Mouse (Mus musculus): Measurements from ENCODE around the gene Adgrf1. TPM values are rescaled to one million over a fixed set of nuclear protein-coding genes. Genes with fewer than 3 reads are reported as not detected.

The Adgrf1 gene
- polyA plus RNA-seq, 1 experiment from 2014 or later: not detected

GRCm38 (mm10) chr17:43245364-43245763 is 24.8 kb upstream of the Adgrf1 start:
- Histone ChIP-seq H3K36me3 (ENCODE audit: control insufficient read depth, insufficient read depth, low read length) (no peaks in the 10 kb centered on the region), H3K4me3 (ENCODE audit: low read length) (no peak overlapping the region), H3K9me3 (ENCODE audit: control insufficient read depth, low read length) (no peaks in the 10 kb centered on the region), H3K27me3 (replicated peaks; ENCODE audit: control insufficient read depth, insufficient read depth, low read length) (no peaks in the 10 kb centered on the region), H3K4me1 (ENCODE audit: control insufficient read depth, insufficient read depth, low read depth, low read length) (0 out of 2 replicates have a peak, but pooled peaks cover 3% of the 10 kb centered on the region), H3K27ac (ENCODE audit: low read depth, low read length) (no peak overlapping the region), H3K9ac (ENCODE audit: low read depth, low read length) (no peak overlapping the region), H3K4me2 (ENCODE audit: low read length) (no peak overlapping the region)
- ATAC-seq: no peak
- WGBS: 86% methylated on average over 6 of the region's 6 CpGs

- ATAC-seq: no peak
- 97% methylated on average over 3 of the region's 3 CpGs for WGBS
- H3K9me3 ChIP-seq (ENCODE audit: control insufficient read depth, low read length): no peaks in the 10 kb centered on the region
These were observed 22.9 kb upstream of the Adgrf1 start for GRCm38 (mm10) chr17:43247245-43247644.

GRCm38 (mm10) chr17:43249645-43250044 is 20.5 kb upstream of the Adgrf1 start:
- Histone ChIP-seq H3K9ac (ENCODE audit: low read depth, low read length) (no peak overlapping the region), H3K36me3 (ENCODE audit: control insufficient read depth, insufficient read depth, low read length) (no peaks in the 10 kb centered on the region), H3K4me2 (ENCODE audit: low read length) (no peak overlapping the region), H3K9me3 (ENCODE audit: control insufficient read depth, low read length) (no peaks in the 10 kb centered on the region), H3K4me3 (ENCODE audit: low read length) (no peak overlapping the region), H3K27me3 (replicated peaks; ENCODE audit: control insufficient read depth, insufficient read depth, low read length) (no peaks in the 10 kb centered on the region), H3K4me1 (ENCODE audit: control insufficient read depth, insufficient read depth, low read depth, low read length) (peaks cover 3% of the 10 kb centered on the region; the same call in 1 of the 2 replicates), H3K27ac (ENCODE audit: low read depth, low read length) (no peak overlapping the region)
- WGBS: 47% methylated on average over 3 of the region's 3 CpGs
- 0 out of 2 replicates have a peak, but pooled peaks have one; percentile 52 for ATAC-seq

More at GRCm38 (mm10) chr17:43247245-43247644, 22.9 kb upstream of the Adgrf1 start:
- Histone ChIP-seq H3K4me3 (ENCODE audit: low read length) (no peak overlapping the region), H3K27me3 (replicated peaks; ENCODE audit: control insufficient read depth, insufficient read depth, low read length) (no peaks in the 10 kb centered on the region), H3K4me1 (ENCODE audit: control insufficient read depth, insufficient read depth, low read depth, low read length) (peaks cover 3% of the 10 kb centered on the region; the same call in 1 of the 2 replicates), H3K9ac (ENCODE audit: low read depth, low read length) (no peak overlapping the region), H3K4me2 (ENCODE audit: low read length) (no peak overlapping the region), H3K27ac (ENCODE audit: low read depth, low read length) (no peak overlapping the region), H3K36me3 (ENCODE audit: control insufficient read depth, insufficient read depth, low read length) (no peaks in the 10 kb centered on the region)

- ATAC-seq: no peak; the same call in 1 of the 2 replicates
- H3K4me1 ChIP-seq (ENCODE audit: control insufficient read depth, insufficient read depth, low read depth, low read length): peaks cover 3% of the 10 kb centered on the region; the same call in 1 of the 2 replicates
- no peaks in the 10 kb centered on the region for H3K27me3 ChIP-seq (replicated peaks; ENCODE audit: control insufficient read depth, insufficient read depth, low read length)
- H3K4me3 ChIP-seq (ENCODE audit: low read length): no peak overlapping the region
- no peak overlapping the region for H3K4me2 ChIP-seq (ENCODE audit: low read length)
- no peaks in the 10 kb centered on the region for H3K9me3 ChIP-seq (ENCODE audit: control insufficient read depth, low read length)
- H3K9ac ChIP-seq (ENCODE audit: low read depth, low read length): no peak overlapping the region
- no peaks in the 10 kb centered on the region for H3K36me3 ChIP-seq (ENCODE audit: control insufficient read depth, insufficient read depth, low read length)
- H3K27ac ChIP-seq (ENCODE audit: low read depth, low read length): no peak overlapping the region
- WGBS: 37% methylated on average over 5 of the region's 5 CpGs
These were observed 18.6 kb upstream of the Adgrf1 start for GRCm38 (mm10) chr17:43251249-43252125.

- no peak overlapping the region for H3K9ac ChIP-seq (ENCODE audit: low read depth, low read length)
- H3K27me3 ChIP-seq (replicated peaks; ENCODE audit: control insufficient read depth, insufficient read depth, low read length): no peaks in the 10 kb centered on the region
- no peak overlapping the region for H3K4me2 ChIP-seq (ENCODE audit: low read length)
- H3K4me3 ChIP-seq (ENCODE audit: low read length): no peak overlapping the region
- no peak for ATAC-seq
- 68% methylated on average over 11 of the region's 11 CpGs for WGBS
- H3K9me3 ChIP-seq (ENCODE audit: control insufficient read depth, low read length): no peaks in the 10 kb centered on the region
- no peaks in the 10 kb centered on the region for H3K36me3 ChIP-seq (ENCODE audit: control insufficient read depth, insufficient read depth, low read length)
- H3K4me1 ChIP-seq (ENCODE audit: control insufficient read depth, insufficient read depth, low read depth, low read length): peaks cover 3% of the 10 kb centered on the region; the same call in 1 of the 2 replicates
- H3K27ac ChIP-seq (ENCODE audit: low read depth, low read length): no peak overlapping the region
These were observed 17.3 kb upstream of the Adgrf1 start for GRCm38 (mm10) chr17:43252846-43253245.

- WGBS: 81% methylated on average over 3 of the region's 3 CpGs
- no peak for ATAC-seq
- Histone ChIP-seq H3K9ac (ENCODE audit: low read depth, low read length) (no peak overlapping the region), H3K4me3 (ENCODE audit: low read length) (no peak overlapping the region), H3K9me3 (ENCODE audit: control insufficient read depth, low read length) (no peaks in the 10 kb centered on the region), H3K36me3 (ENCODE audit: control insufficient read depth, insufficient read depth, low read length) (no peaks in the 10 kb centered on the region), H3K27ac (ENCODE audit: low read depth, low read length) (no peak overlapping the region), H3K4me2 (ENCODE audit: low read length) (no peak overlapping the region), H3K4me1 (ENCODE audit: control insufficient read depth, insufficient read depth, low read depth, low read length) (peaks cover 3% of the 10 kb centered on the region; the same call in 1 of the 2 replicates), H3K27me3 (replicated peaks; ENCODE audit: control insufficient read depth, insufficient read depth, low read length) (no peaks in the 10 kb centered on the region)
These were observed 15.9 kb upstream of the Adgrf1 start for GRCm38 (mm10) chr17:43254261-43254660.

GRCm38 (mm10) chr17:43256536-43257135 is 13.5 kb upstream of the Adgrf1 start:
- no peak for ATAC-seq
- H3K4me1 ChIP-seq (ENCODE audit: control insufficient read depth, insufficient read depth, low read depth, low read length): peaks cover 1% of the 10 kb centered on the region; the same call in 1 of the 2 replicates
- H3K4me2 ChIP-seq (ENCODE audit: low read length): no peak overlapping the region
- no peaks in the 10 kb centered on the region for H3K36me3 ChIP-seq (ENCODE audit: control insufficient read depth, insufficient read depth, low read length)
- no peak overlapping the region for H3K27ac ChIP-seq (ENCODE audit: low read depth, low read length)
- no peak overlapping the region for H3K4me3 ChIP-seq (ENCODE audit: low read length)
- no peaks in the 10 kb centered on the region for H3K9me3 ChIP-seq (ENCODE audit: control insufficient read depth, low read length)
- WGBS: 77% methylated on average over 12 of the region's 12 CpGs
- H3K9ac ChIP-seq (ENCODE audit: low read depth, low read length): no peak overlapping the region
- no peaks in the 10 kb centered on the region for H3K27me3 ChIP-seq (replicated peaks; ENCODE audit: control insufficient read depth, insufficient read depth, low read length)

- H3K27ac ChIP-seq (ENCODE audit: low read depth, low read length): no peak overlapping the region
- peaks cover 4% of the 10 kb centered on the region for H3K9me3 ChIP-seq (ENCODE audit: control insufficient read depth, low read length)
- no peaks in the 10 kb centered on the region for H3K36me3 ChIP-seq (ENCODE audit: control insufficient read depth, insufficient read depth, low read length)
- peak; percentile 93 for ATAC-seq
- H3K9ac ChIP-seq (ENCODE audit: low read depth, low read length): no peak overlapping the region
- H3K4me2 ChIP-seq (ENCODE audit: low read length): no peak overlapping the region
- WGBS: 85% methylated on average over 1 of the region's 1 CpGs
- no peaks in the 10 kb centered on the region for H3K27me3 ChIP-seq (replicated peaks; ENCODE audit: control insufficient read depth, insufficient read depth, low read length)
- no peak overlapping the region for H3K4me3 ChIP-seq (ENCODE audit: low read length)
- H3K4me1 ChIP-seq (ENCODE audit: control insufficient read depth, insufficient read depth, low read depth, low read length): no peaks in the 10 kb centered on the region; the same call in 1 of the 2 replicates
These were observed 12.4 kb upstream of the Adgrf1 start for GRCm38 (mm10) chr17:43257699-43258098.

- H3K9ac ChIP-seq (ENCODE audit: low read depth, low read length): no peak overlapping the region
- no peak overlapping the region for H3K4me3 ChIP-seq (ENCODE audit: low read length)
- H3K27ac ChIP-seq (ENCODE audit: low read depth, low read length): no peak overlapping the region
- H3K27me3 ChIP-seq (replicated peaks; ENCODE audit: control insufficient read depth, insufficient read depth, low read length): no peaks in the 10 kb centered on the region
- no peak for ATAC-seq
- H3K4me1 ChIP-seq (ENCODE audit: control insufficient read depth, insufficient read depth, low read depth, low read length): no peaks in the 10 kb centered on the region; the same call in 1 of the 2 replicates
- no peaks in the 10 kb centered on the region for H3K36me3 ChIP-seq (ENCODE audit: control insufficient read depth, insufficient read depth, low read length)
- peaks cover 4% of the 10 kb centered on the region for H3K9me3 ChIP-seq (ENCODE audit: control insufficient read depth, low read length)
- 92% methylated on average over 5 of the region's 5 CpGs for WGBS
- H3K4me2 ChIP-seq (ENCODE audit: low read length): no peak overlapping the region
These were observed 8.2 kb upstream of the Adgrf1 start for GRCm38 (mm10) chr17:43261937-43262336.
